Mouse (Mus musculus) heart, adult 9 months (tissue): ENCODE data around the gene Mettl23.
"Not testable (repeated sequence)": the region's sequence is repeated elsewhere in the genome, so short reads cannot be mapped to it uniquely, and the experiment has no call there.

Source experiments
- DNase-seq, 2 experiments: peaks; one replicate each; pipeline ENCODE4 v3.0.0; 2022; ENCODE audit warnings: low spot score in 2 of 2

The Mettl23 gene

DNA sequence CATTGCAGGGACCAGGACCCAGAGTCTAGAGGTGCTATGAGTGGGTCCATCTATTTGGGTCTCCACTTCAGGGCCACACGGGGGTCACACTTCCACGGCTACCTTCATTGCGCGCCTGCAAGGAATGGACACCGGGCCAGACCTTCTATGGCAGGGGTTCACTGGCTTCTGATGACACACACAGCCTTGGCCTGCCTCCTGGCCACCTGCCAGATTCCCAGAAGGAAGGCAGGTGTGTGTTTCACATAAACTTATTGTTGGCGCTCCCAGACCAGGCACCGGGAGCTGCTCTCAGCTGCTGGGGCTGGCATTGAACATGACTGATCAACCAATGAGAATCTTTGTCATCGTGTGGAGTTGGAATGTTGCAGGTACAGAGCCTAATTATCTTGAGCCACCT, 35.4 kb downstream of the Mettl23 start:
- no peak for DNase-seq

DNA sequence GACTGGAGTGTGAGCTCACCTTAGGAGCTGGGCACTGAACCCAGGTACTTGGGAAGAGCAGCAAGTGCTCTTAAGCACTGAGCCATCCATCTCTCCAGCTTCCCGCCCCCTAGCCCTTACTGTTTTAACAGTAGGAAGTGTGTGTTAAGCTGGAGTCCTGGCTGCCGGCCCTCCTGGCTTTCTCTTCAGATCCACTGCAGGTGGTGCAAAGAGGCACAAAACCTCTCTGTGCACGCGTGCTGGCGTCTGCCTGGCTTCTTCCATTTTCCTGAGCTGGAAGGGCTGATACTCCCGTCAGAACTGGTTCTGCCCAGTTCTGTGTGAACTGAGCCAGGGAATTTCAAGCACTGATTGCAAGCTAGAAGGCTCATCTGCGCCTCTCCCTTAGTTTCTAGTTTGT, 37.8 kb downstream of the Mettl23 start:
- no peak for DNase-seq

DNA sequence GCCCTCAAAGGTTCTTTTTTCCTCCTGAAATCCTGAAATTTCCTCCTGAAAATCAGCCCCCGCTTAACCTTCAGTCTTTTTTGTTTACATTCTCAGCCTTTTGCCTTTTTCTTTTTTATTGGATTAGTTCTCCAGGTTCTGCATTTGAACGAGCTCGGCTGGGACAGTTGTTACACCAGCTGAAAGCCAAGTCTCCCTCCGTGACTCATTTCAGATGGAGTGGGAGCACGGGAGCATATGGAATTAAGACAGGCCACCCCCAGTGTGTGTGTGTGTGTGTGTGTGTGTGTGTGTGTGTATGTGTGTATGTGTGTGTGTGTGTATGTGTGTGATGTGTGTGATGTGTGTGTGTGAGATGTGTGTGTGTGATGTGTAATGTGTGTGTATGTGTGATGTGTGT, 38.4 kb downstream of the Mettl23 start:
- DNase-seq = no peak

DNA sequence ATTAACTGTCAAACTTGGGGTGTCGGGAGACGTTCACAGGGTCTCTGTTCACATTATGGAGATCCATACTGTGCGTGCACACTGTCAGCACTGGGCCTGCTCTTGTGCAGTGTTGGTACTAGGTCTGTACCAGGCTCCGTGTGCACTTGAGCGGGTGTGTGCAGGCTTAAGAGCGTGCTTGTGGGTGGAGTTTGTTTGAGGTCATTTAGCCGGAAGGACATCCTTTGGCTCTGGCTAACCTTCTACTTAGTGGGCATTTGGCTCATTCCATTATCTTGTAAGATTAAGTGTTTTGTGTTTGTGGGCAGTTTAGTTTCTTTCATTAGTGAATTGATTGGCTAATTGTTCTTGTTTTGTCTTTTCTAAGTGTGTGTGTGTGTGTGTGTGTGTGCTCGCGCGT, 39.4 kb downstream of the Mettl23 start:
- DNase-seq = no peak

DNA sequence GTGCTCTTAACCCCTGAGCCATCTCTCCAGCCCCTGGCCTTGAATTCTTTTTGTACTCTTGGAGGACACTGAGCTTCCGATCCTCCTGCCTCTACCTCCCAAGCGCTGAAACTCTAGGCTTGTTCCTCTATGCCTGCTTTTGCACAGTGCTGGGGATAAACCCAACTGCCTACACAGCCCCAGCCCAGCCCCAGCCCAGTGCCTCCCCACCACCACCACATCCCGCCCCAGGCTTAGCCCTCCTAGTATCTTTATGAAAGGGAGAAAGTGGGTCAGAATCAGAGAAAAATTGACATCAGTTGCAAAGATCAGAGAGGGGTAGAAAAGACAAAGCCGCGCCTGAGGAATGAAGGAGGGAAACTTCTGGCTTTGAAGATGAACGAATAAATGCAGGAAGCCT, 41.0 kb downstream of the Mettl23 start:
- DNase-seq = no peak

DNA sequence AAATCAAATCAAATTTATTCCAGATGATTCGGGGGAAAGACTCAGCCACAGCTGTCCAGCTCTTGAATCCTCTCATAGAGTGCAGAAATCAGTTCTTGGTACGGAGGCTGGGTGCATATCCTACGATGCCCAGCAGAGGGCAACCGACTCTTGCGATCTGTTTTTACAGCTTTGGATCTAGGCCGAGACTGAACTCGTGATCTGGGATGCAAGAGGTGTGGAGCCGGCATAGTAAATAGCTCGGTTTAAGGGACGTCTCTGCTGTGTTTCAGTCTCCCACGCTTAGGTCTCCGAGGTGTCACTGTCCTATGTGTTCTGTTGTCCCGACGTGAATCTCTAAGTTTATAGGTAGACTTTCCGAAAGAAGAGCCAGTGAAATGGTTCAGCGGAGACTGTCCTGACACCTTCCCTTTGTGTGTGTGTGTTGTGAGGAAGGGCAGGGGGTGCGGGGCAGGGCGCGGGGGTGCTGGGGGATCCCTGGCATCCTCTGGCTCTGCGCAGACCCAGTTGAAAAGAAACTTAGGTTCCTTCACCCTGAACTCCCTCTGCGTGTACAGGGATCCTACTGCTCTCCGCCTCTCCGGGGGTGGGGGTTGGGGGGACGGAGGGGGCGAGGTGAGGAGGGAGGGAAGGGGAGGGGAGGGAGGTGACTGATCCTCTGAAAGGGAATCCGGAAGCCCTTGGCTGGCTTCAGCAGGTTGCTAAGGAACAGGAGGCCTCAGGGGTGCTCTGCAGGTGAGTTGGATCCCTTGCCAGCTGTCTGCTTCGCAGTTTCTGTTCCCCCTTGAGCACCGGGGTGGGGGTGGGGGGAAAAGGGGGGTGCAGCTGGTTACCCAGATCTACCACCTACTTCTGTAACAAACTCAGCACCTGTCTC, 42.4 kb downstream of the Mettl23 start:
- DNase-seq = peak; percentile 50 to 76

DNA sequence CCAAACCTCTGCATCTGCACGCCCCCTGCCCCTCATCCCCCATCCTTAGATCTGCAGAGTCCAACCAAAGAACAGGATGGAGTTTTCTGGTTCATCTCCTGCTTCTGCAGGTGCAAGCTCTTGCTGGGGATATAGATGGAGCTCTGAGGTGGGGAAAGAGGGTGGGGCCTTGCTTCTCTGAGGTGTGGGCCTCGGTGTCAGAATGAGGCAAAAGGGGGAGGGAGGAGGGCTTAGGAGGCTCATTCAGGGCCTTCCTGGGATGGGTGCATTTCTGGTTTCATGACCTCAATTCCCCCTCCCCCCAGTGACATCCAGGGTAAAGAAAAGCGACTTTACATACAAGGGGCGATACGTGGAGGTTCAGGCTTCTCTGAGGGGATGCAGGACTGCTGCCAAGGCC, 44.1 kb downstream of the Mettl23 start:
- no peak for DNase-seq

DNA sequence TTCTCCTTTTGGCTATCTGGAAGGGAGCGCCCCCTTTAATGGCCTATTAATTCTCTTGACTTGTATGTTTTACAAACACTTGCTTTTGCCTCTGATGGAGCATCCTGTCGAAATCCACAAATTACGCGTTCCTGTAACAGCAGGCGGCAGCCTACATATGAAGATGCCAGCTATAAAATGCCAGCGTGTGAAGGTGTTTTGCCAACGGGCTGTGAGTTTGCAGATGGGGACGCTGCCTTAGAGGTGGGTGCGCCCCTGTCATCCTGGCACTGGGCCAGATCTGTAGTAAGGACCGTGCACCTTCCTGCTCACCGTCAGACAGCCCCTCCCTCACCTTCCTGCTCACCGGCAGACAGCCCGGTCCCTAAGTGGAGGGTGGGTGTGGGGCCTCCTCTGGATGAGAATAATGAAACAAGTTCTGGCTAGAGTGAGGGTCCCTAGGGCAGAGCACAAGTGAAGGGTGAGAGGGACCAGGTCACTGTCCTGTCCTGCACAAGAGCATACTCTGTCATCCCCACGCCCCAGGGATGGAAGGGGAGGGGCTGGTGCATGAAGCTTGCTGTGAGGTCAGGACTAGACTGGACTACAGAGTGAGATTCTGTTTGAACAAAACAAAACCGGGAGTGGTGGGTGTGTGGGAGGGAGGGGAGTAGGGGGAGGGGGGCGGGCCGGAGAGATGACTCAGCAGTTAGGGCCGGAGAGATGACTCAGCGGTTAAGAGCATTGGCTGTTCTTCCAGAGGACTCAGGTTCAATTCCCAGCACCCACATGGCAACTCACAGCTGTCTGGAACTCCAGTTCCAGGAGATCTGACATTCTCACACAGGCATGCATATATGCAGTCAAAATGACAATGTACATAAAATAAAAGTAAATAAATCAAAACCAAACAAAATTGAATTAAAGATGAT, 50.7 kb downstream of the Mettl23 start:
- no peak for DNase-seq

DNA sequence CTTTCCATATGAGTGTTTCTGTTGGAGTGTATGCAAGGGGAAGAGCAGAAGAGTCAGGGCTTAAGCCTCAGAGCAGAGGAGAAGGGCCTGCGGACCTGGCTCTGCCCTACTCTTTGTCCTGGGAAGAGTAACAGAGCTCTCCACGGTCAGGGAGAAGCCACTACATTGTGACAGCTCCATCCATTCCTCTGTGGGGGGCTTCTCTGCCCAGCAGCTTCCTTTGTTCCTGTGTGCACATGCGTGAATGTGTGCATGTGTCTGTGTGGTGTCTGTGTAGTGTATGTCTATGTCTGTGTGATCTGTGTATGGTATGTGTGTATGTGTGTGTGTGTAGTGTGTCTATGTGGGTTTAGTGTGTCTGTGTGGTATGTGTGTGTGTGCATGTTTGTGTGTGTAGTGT, 52.3 kb downstream of the Mettl23 start:
- DNase-seq = no peak

DNA sequence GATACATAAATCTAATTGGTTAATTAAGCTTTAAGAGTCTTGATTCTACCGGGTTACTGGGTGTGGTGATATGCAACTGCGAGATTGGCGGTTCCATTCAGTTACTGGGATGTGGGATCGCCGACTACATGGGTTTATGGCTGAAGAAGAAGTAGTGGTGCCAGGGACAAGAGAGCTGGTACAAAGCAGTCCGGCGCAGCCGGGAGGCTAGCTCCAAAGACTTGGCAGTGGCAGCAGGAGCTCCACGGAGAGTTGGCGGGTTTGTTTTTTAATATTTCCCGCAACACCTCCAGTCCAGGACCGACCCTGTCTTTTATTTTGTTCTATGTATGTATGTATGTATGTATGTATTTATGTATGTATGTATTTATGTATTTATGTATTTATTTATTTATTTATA, 56.2 kb downstream of the Mettl23 start:
- no peak for DNase-seq

DNA sequence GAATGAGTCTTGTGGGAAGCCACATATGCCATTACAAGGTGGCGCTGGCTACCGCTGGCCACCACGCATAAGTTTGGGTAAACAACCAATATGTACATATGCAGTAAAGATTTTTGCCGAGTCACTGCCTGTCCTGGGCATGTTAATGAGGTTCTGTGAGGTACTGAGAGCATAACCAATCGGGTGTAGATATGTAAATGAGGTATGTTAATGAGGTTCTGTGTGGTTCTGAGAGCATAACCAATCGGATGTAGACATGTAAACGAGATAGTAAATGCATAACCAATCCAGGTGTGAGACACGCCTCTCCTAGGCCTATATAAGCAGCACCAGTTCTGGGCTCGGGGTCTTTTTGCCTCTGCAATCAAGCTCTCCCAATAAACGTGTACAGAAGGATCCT, 59.5 kb downstream of the Mettl23 start:
- DNase-seq = not testable (repeated sequence)
